Mouse (Mus musculus) ovary, postnatal 10 days (tissue): ENCODE results near the gene Ptges3l.
"Not testable (repeated sequence)": the region's sequence is repeated elsewhere in the genome, so short reads cannot be mapped to it uniquely, and the experiment has no call there.

ENCODE experiments used
- DNase-seq: peaks from one replicate; pipeline ENCODE4 v3.0.0; 2022; ENCODE audit warnings: low spot score

Gene Ptges3l

DNA sequence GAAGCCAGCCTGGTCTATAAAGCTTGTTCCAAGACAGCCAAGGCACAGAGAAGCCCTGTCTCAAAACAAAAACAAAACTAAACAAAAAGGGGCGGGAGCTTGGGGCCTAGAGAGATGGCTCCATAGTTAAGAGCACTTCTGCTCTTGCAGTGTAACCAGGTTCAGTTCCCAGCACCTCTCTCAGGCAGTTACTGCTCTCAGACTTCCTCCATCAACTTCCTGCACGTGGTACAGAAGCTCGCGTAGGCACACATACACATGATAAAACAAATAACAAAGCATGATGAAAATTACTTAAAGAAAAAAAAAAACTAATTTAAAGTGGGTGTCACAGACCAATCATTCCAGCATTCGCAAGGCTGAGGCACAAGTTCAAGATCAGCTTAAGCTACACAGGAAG is 5.0 kb downstream of the Ptges3l start:
- no peak for DNase-seq

DNA sequence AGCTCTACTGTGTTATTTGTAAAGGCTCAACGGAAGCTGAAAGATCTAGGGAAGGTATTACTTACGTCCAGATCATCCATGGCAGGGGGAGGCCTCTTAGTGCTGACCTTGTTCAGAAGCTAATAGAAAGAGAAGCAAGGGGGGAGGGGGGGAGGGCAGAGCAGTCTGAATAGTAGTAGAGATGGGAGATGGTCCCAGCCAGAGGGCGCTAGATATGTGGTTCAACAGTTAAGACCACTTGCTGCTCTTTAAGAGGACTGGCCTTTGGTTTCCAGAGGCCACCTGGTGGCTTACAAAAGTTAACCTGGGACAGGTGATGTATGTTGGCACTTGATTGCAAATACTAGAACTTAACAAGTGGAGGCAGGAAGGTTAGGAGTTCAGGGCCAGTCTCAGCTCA is 5.5 kb downstream of the Ptges3l start:
- DNase-seq, result no peak

DNA sequence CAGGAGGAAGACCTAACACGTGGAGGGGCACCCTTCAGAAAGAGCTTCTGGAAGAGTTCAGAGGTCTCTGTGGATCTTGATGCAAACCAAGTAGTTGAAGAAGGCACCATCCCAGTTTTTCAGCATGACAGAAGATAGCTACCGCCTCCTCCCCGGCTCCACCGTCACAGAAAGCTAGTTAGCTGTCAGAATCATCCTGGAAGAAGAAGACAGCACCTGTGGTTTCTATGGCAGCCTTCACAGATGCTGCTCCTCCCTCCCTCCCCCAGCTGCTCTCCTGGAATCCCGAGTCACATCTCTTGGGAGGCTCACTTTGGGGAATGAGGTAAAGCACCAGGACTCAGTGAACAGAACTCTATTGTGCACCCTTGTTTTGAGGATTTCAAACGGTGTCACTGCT is 6.1 kb downstream of the Ptges3l start:
- no peak for DNase-seq

DNA sequence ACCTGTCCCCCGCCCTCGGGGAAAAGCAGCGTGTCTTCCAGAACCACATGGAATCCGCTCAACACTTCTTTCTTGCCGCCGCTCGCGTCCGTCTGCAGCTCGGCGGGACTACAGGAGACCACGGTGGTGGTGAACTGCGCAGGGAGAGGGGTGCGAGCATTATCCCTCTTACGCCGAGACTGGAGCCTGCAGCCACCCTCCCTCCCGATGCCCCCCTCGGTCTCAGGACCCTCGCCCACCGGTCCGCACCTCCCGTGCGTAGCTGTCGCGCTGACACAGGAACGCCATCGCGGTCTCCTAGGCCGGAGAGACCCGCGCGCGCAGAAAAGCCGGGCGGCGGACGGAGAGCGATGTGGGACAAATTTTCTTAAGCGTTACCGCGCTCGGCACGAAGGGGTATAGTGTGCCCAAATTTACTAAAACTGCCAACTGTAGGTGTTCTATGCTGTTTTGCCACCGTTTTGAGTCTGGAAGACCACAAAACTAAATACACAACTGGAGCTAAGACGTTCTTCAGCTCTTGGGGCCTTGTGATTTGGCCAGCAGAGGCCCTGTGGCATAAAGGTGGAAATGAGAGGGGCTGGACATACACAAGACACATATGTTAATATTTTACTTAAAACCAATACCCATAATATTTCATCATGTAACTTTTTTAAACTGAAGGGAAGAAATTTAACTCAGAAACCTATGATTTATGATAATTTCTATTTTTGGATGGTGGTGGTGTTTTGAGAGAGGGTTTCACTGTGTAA is 7.9 kb downstream of the Ptges3l start, which contains the start of gene Aarsd1:
Aarsd1 (minus strand) TSS at position 515 of the 755 bp plus-strand sequence.
- peak; percentile 85 for DNase-seq

DNA sequence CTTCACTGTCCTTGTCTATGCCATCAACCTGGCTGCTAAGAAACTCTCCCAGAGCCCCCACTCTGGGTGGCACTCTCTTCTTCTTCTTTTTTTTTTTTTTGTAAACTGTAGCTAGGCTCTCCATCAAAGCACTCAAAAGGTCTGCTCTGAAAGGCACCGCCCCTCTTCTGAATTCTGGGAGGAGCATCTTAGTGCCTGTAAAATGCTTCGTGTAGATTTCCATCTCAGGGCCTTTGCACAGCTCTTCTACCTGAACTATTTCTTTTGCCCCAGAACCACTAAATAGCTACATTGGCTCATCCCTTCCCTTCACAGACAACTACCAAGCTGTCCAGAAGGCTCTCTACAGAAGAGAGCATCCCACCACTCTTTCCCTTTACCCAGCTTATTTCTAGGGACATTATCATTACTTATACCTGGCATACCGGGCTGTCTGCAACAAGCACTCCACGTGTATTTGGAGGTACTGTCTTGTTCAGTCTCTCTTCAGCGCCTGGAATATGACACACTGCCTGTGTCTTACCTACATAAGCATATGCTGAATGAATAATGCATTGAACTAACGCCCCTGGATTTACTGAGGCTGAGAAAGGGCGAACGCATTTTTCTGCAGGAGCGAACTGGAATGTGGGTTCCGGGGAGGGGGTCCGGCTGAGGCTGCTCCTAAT is 8.6 kb downstream of the Ptges3l start:
- no peak for DNase-seq

DNA sequence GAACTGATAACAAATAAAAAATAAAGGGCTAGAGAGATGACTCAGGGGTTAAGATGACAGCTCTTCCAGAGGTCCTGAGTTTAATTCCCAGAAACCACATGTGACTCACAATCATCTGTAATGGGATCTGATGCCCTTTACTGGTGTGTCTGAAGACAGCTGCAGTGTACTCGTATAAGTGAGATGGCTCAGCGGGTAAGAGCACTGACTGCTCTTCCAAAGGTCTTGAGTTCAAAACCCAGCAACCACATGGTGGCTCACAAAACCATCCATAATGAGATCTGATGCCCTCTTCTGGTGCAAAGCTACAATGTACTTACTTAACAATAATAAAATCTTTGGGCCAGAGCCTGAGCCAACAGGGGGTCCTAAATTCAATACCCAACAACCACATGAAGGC is 9.8 kb downstream of the Ptges3l start:
- no peak for DNase-seq

DNA sequence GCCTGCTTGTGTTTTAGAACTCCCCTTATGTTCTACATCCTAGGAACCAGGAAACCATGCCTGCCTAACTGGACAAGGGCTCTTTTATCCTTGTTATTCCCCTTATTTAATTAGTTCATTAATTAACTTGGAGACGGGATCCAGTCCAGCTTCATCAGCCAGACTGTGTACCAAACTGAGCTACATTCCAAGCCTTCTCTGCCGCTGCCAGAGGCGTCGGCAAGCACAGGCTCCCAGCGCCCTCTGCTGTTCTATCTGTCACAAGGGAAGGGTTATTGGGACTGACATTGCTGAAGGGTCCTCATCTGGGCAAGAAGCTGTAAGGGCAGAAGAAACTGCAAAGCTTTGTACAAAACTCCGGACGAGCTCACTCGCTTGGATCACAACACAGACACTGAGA is 30.0 kb downstream of the Ptges3l start:
- DNase-seq, result peak; percentile 38

DNA sequence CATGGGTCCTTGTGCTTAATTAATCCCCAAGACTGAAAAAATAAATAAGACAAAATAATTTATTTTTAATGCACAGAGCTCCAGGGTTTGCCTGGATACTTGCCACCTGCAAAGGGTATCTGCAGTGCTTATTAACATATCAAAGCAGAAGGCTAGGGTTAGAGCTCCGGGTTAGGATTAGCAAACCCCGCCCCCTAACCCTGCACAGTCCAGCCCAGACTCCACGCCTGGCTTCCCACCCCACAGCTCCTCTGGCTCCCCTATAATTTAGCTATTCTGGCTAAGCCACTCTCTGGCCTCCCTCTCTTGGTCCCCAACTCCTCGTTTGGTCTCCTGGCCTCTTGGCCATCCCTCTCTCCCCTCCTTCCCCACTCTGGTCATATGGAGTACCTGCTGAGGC is 43.3 kb downstream of the Ptges3l start:
- DNase-seq, result no peak

DNA sequence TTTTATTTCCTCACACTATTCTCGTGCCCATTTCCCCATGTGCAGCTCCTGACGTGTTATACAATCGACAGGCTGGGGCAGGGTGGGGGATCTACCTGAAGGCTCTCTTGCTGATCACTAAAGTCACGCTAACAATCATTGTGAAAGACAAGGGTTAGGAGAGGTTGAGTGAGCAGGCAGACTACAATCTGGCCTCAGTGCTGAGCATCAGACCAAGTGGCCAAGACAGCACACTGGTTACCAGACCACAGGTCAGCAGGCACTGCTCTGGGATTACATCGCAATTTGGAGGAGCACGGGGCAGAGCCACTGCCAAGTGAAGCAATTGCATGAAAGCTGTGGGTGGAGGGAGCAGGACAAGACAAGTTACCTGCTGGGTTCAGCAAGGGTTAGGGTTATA is 46.2 kb downstream of the Ptges3l start:
- no peak for DNase-seq

DNA sequence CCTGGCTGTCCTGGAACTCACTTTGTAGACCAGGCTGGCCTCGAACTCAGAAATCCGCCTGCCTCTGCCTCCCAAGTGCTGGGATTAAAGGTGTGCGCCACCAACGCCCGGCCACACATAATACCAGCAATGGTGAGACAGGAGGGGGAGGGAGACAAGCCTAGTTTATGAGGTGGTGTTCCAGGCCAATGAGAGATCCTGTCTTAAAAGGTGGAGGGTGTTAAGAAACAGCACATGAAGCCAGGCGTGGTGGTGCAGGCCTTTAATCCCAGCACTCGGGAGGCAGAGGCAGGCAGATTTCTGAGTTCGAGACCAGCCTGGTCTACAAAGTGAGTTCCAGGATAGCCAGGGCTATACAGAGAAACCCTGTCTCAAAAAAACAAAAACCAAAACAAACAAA is 46.9 kb downstream of the Ptges3l start:
- not testable (repeated sequence) for DNase-seq

DNA sequence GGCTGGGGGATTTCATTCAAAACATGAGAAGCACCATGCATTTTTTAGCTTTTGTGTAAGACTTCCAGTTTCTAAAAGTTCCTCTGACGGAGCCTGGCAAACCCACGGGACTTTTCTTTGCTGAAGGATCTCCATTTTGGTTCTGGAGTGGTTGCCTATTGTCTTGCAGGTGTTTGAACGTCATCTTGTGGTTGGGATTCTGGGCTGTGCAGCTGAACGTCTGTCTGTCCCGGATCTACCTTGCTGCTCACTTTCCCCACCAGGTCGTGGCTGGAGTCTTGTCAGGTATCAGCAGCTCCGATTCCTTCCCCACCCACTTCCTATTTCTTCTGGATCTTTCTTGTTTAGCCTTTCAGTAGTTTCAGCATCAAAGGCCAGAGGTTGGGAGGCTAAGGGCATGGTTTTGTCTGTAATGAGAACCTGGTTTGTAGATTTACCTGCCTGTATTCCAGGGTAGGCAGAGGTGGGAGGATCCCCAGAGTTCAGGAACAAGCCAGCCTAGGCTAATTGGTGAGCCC is 50.7 kb downstream of the Ptges3l start:
- no peak for DNase-seq

DNA sequence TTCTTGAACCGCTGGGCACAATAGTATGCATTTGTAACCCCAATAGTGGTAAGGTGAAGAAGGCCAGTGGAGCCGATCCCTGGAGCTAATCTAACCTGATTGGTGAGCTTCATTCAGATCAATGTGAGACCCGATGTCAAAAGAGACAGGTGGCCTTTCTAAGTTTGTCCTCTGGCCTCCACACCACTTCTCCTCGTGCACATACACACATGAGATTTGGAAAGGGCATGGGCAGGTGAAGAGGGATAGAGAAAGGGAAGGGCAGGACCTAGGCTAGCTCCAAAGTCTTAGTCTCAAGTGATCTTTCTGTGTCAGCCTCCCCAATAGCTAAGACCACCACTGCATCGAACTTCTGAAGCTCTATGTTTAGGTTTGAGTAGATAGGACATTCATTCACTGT is 55.0 kb downstream of the Ptges3l start:
- DNase-seq, result no peak
